Mouse (Mus musculus) thymus, adult 18-20 months (tissue): Measurements from ENCODE around the gene Gpr137c.

Source experiments
- DNase-seq, 2 experiments: peaks; one replicate each; pipeline ENCODE4 v3.0.0; 2022; ENCODE audit warnings: mixed read lengths in 2 of 2

Gpr137c gene

GRCm38 (mm10) chr14:45303939-45304338 lies 84.4 kb downstream of the Gpr137c start:
- DNase-seq, result no peak

GRCm38 (mm10) chr14:45304389-45304788 lies 84.9 kb downstream of the Gpr137c start:
- no peak for DNase-seq

GRCm38 (mm10) chr14:45305852-45306251 lies 86.3 kb downstream of the Gpr137c start:
- DNase-seq, result no peak

- no peak for DNase-seq
Observed at GRCm38 (mm10) chr14:45307630-45308328, 88.3 kb downstream of the Gpr137c start.

GRCm38 (mm10) chr14:45309646-45310045 lies 90.1 kb downstream of the Gpr137c start:
- DNase-seq, result no peak

GRCm38 (mm10) chr14:45310101-45310500 lies 90.6 kb downstream of the Gpr137c start:
- no peak for DNase-seq

- DNase-seq, result no peak
Observed at GRCm38 (mm10) chr14:45316927-45317326, 97.4 kb downstream of the Gpr137c start.

- DNase-seq, result no peak
Observed at GRCm38 (mm10) chr14:45317921-45318411, 98.4 kb downstream of the Gpr137c start.

GRCm38 (mm10) chr14:45318426-45319236 lies 99.1 kb downstream of the Gpr137c start, which contains the start of gene Ero1l:
Gene Ero1l (minus strand): TSS chr14:45318771.
- DNase-seq, result peak; percentile 68 to 71

GRCm38 (mm10) chr14:45319237-45319610 lies 99.7 kb downstream of the Gpr137c start:
- no peak for DNase-seq

- no peak for DNase-seq
Observed at GRCm38 (mm10) chr14:45320111-45320510, 100.6 kb downstream of the Gpr137c start.

GRCm38 (mm10) chr14:45321067-45321466 lies 101.5 kb downstream of the Gpr137c start:
- no peak for DNase-seq

- no peak for DNase-seq
Observed at GRCm38 (mm10) chr14:45321622-45322021, 102.1 kb downstream of the Gpr137c start.

- no peak for DNase-seq
Observed at GRCm38 (mm10) chr14:45322450-45322849, 102.9 kb downstream of the Gpr137c start.

- no peak for DNase-seq
Observed at GRCm38 (mm10) chr14:45323320-45323719, 103.8 kb downstream of the Gpr137c start.

GRCm38 (mm10) chr14:45325471-45325870 lies 106.0 kb downstream of the Gpr137c start:
- no peak for DNase-seq

GRCm38 (mm10) chr14:45328072-45328713 lies 108.7 kb downstream of the Gpr137c start:
- no peak for DNase-seq

- DNase-seq, result no peak
Observed at GRCm38 (mm10) chr14:45329018-45329588, 109.6 kb downstream of the Gpr137c start.

- DNase-seq, result peak; percentile 83 to 90
Observed at GRCm38 (mm10) chr14:45329589-45330181, 110.2 kb downstream of the Gpr137c start, which contains the start of gene Psmc6. Gene Psmc6 (plus strand): TSS chr14:45329788.
